Mouse (Mus musculus): Measurements from ENCODE around the gene Rassf7.

The Rassf7 gene

GRCm38 (mm10) chr7:141196619-141197282, 18.9 kb upstream of the Rassf7 start:
- no peak for DNase-seq (ENCODE audit: low spot score in 2 of 2)

- no peak for DNase-seq (ENCODE audit: low spot score in 2 of 2)
These were observed 17.5 kb upstream of the Rassf7 start for GRCm38 (mm10) chr7:141198121-141198520.

GRCm38 (mm10) chr7:141204546-141204945, 11.1 kb upstream of the Rassf7 start:
- no peak for DNase-seq (ENCODE audit: low spot score in 2 of 2)

GRCm38 (mm10) chr7:141205504-141205903, 10.2 kb upstream of the Rassf7 start:
- DNase-seq (ENCODE audit: low spot score in 2 of 2) = no peak

GRCm38 (mm10) chr7:141206182-141206937, 9.3 kb upstream of the Rassf7 start:
- no peak for DNase-seq (ENCODE audit: low spot score in 2 of 2)

GRCm38 (mm10) chr7:141209526-141209925, 6.1 kb upstream of the Rassf7 start:
- DNase-seq (ENCODE audit: low spot score in 2 of 2) = no peak

- no peak for DNase-seq (ENCODE audit: low spot score in 2 of 2)
These were observed 5.5 kb upstream of the Rassf7 start for GRCm38 (mm10) chr7:141210137-141210536.

- no peak for DNase-seq (ENCODE audit: low spot score in 2 of 2)
These were observed 5.0 kb upstream of the Rassf7 start for GRCm38 (mm10) chr7:141210606-141211131.

GRCm38 (mm10) chr7:141213133-141213532, 2.5 kb upstream of the Rassf7 start:
- DNase-seq (ENCODE audit: low spot score in 2 of 2) = no peak

GRCm38 (mm10) chr7:141213605-141214235, 1.9 kb upstream of the Rassf7 start, which contains the start of gene Lmntd2:
Gene Lmntd2 (minus strand): TSS chr7:141214080.
- no peak for DNase-seq (ENCODE audit: low spot score in 2 of 2)

GRCm38 (mm10) chr7:141214310-141214709, 1.4 kb upstream of the Rassf7 start:
- no peak for DNase-seq (ENCODE audit: low spot score in 2 of 2)

- no peak for DNase-seq (ENCODE audit: low spot score in 2 of 2)
These were observed 447 bp downstream of the Rassf7 start for GRCm38 (mm10) chr7:141215880-141216733.

- no peak for DNase-seq (ENCODE audit: low spot score in 2 of 2)
These were observed 1.2 kb downstream of the Rassf7 start for GRCm38 (mm10) chr7:141216894-141217293.

- no peak for DNase-seq (ENCODE audit: low spot score in 2 of 2)
These were observed 1.8 kb downstream of the Rassf7 start for GRCm38 (mm10) chr7:141217343-141218013.

- no peak for DNase-seq (ENCODE audit: low spot score in 2 of 2)
These were observed 2.5 kb downstream of the Rassf7 start for GRCm38 (mm10) chr7:141218141-141218540.

- no peak for DNase-seq (ENCODE audit: low spot score in 2 of 2)
These were observed 3.0 kb downstream of the Rassf7 start for GRCm38 (mm10) chr7:141218557-141219133.

GRCm38 (mm10) chr7:141219558-141220099, 4.0 kb downstream of the Rassf7 start:
- no peak for DNase-seq (ENCODE audit: low spot score in 2 of 2)

GRCm38 (mm10) chr7:141220377-141220776, 4.7 kb downstream of the Rassf7 start:
- no peak for DNase-seq (ENCODE audit: low spot score in 2 of 2)

- peak; percentile 90 to 96 for DNase-seq (ENCODE audit: low spot score in 2 of 2)
These were observed 5.8 kb downstream of the Rassf7 start for GRCm38 (mm10) chr7:141221249-141222125.

Measured in left cerebral cortex, adult 9 months (tissue).